ENCODE assay signal across 9 mouse cellular contexts in genomic region chr14:59721957-59722356, GRCm38 (mm10).
DNase-seq lines count a peak whose midpoint lies in the region; ATAC-seq and TF ChIP-seq lines count a peak whose summit lies in the region.
"Had no signal": no experiment of that assay in that cellular context is flagged by ENCODE, and none has a peak within 500 bp of the region (broad histone marks: within the 10 kb centered on the region; RNA-seq: fewer than 3 reads in every experiment).

No protein-coding gene starts in this region.

- TF ChIP-seq CTCF in gastrocnemius, adult 2 months (IDR thresholded peaks at IDR 0.05) = no peak

- peak overlapping the region; percentile 84 for H3K27ac ChIP-seq in gastrocnemius, adult 2 months
- H3K27ac ChIP-seq: forebrain, embryonic 12.5 days had no signal

- intact Hi-C loops in gastrocnemius, adult 2 months (cut with DNase I) = loop anchor here (2.0 to 10.0 kb wide), 3 partner anchors 45 to 223 kb away; no protein-coding TSS in a partner anchor

- DNase-seq in cerebellum, postnatal 4 days (ENCODE audit: low spot score in 2 of 2) = no peak
- peak; percentile 20 for DNase-seq in layer of hippocampus, adult 11-12 months (ENCODE audit: low spot score)
- no peak for DNase-seq in layer of hippocampus, adult 9-10 months (ENCODE audit: low spot score)
- DNase-seq in gastrocnemius, adult 2 months = peak; percentile 76
- peak; percentile 52 for DNase-seq in lung, postnatal 36 days
- no peak for DNase-seq in urinary bladder, adult 2 months (ENCODE audit: low spot score)
- no peak for DNase-seq in retina, embryonic 14.5 days (ENCODE audit: low spot score)

- ATAC-seq in cerebellum, adult (ENCODE audit: insufficient number of reproducible peaks, low FRiP score, low TSS enrichment) = peak; percentile 61

- peak overlapping the region; percentile 4; the same call in 1 of the 2 replicates for H3K4me3 ChIP-seq in gastrocnemius, adult 2 months
- H3K4me3 ChIP-seq: forebrain, embryonic 12.5 days had no signal

Comparison
In these comparisons a context has a peak if more than half of its experiments do, and no peak if none do; other contexts are left out.
1. DNase-seq: peak in layer of hippocampus, adult 11-12 months (single experiment), gastrocnemius, adult 2 months (single experiment) and lung, postnatal 36 days (single experiment); none in cerebellum, postnatal 4 days (0 of 2), layer of hippocampus, adult 9-10 months (single experiment), urinary bladder, adult 2 months (single experiment) and retina, embryonic 14.5 days (single experiment).